Mouse (Mus musculus) kidney, postnatal 10 days (tissue): ENCODE results near the gene Crygc.
"Not testable (repeated sequence)": the region's sequence is repeated elsewhere in the genome, so short reads cannot be mapped to it uniquely, and the experiment has no call there.

Experiments used
- DNase-seq: peaks from one replicate; pipeline ENCODE4 v3.0.0; 2021; ENCODE audit warnings: mixed read lengths

Gene Crygc

DNA sequence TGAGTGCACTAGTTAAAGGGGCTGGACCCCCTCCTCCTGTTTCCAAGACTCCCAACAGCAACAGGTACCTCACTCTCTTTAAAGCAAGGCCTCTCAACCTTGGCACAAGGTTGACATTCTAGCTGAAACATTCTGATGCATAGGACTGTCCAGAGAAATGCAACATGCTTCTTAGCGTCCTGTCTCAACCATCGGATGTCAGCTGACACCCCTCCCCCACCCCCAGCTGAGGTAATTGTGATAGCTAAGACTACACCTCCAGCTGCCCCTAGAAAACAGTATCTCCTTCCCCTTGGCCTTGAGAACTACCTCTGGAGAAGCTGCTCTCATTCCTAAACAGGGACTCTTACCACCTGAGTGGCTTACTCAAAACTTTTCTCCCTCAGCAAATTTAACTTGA is 21.3 kb downstream of the Crygc start:
- DNase-seq, result no peak

DNA sequence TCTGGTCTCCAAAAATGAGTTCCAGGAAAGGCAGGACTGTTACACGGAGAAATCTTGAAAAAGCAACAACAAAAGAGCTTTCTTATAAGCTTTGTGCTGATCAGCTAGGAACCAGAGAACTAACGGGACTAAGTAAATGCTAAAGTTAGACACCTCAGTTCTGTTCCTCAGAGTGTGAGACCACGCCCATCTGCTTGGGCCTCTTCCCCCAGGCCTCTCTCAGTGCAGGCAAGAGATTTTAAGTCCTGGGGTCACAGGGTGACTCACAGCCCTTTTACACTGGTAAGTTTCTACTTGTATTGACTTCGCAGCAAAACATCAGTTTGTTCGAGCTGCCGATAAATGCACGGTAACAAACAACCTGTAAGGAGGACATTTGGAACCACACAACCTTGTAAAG is 21.8 kb downstream of the Crygc start:
- no peak for DNase-seq

DNA sequence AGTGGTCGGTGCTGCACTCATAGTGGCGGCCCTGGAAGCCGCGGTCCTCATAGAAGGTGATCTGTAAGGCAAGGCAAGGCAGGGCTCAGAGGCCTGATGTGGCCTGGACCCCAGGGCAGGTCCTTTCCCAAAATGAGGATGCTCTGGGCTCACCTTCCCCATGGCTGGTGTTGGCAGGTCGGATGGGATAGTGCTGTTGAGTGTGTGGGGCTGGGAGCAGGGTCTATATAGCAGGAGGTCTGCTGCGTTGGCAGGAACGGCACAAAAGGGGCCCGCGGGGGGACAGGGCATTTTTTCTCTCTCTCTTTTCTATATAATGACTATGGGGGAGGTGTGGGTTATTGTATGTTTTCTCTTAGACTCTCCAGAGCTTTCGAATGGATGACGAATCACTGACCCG is 22.5 kb downstream of the Crygc start, which contains the start of gene Cryge:
Gene Cryge (minus strand): TSS at position 198 of the 400 bp plus-strand sequence.
- not testable (repeated sequence) for DNase-seq

DNA sequence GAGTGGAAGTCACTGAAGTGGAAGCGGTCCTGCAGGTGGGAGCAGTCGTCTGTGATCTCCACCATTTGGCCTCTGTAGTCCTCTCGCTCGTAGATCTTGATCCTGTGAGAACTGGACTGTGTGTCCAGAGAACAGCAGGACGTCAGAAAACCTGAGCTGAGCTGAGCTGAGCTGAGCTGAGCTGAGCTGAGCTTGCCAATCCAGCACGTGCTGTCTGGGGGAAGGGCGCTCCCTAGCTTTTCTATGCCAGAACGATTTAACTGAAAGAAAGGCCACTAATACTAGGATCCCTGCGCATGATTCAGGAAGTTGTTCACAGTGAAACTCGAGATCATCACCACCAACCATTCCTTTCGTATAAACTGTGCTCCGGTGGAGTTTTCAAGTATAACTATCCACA is 24.7 kb downstream of the Crygc start:
- DNase-seq, result peak; percentile 66

DNA sequence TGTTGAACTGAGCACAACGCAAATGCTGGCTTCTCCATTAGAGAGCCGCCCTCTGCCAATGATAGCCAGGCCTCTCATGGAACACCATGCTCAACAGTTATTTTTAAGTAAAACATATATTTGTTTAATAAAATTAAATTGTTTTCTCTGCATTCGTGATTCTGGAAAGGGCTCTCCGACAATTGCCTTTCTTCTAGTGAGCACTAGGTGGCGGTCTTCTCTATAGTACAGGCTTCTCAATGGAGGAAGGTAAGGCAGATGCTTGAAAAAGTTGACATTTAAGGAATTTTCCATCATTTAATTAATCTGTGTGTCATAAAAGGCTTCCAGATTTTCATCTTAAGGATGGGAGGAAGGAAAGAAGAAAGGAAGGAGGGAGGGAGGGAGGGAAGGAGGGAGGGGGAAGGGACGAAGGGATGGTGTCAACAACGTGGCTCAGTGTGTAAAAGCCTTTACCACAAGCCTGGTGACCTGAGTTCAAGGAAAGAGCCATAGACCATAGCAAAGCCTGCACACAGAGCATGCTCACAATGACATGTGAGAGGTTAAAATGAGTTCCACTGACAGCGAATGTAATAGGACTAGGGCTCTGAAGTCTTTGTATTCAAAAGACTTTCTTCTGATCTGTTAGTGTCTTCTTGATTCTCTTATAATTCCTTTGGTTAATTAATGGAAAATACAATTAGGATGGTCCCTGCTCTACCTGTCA is 26.9 kb downstream of the Crygc start:
- DNase-seq, result peak; percentile 38

DNA sequence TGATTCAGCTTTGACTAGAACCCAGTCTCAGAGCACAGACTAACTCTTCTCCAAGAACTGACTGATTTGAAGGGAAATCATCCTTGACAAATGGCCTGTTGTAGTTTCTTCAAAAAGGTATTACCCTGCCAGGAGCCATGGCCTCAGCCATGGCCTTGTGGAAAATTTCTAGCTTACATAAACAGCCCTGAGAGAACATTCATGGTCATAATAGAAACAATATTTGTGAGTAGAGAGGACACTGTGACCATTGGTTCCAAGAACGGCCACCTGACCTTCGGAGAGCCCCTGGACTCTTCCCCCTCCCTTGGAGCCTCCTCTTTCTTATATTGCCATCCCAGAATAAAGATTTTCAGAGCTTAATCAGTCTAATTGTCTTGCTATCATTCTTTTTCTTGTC is 30.1 kb downstream of the Crygc start:
- no peak for DNase-seq

DNA sequence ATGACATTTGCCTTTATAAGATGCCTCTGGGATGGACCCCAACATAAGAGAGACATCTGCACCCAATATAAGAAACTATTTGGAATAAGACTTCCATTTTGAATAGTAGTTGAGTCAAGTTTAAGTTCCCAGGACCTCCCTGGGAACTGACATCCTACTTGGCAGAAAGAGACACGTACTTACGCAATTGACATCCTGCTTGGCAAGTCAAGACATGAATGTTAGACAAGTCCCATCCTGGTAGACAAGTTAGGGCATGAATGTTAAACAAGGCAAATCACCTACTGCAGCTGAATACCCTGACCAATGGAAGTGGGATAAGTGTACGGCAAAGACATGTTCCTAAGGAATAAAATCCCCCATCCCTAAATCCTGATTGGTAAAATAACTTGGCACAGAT is 31.7 kb downstream of the Crygc start:
- DNase-seq, result no peak

DNA sequence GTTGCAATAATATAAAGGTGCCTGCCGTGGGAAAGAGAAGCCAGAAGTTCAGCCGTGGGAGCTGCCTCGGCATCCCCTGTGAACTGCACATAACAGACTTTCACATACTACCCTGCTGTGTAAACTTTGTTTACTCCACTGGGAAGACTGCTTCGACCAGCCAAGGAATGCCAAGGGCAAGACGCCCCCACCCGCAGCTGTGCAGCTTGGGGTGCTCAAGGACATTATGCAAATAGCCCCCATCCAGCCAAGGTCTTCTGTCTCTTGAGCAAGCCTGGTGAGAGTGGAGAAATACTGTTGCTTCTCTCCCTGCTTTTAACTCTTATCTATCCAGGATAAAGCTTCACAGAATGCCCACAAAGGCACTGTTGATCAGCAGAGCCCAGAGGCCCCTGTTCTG is 32.7 kb downstream of the Crygc start:
- no peak for DNase-seq

DNA sequence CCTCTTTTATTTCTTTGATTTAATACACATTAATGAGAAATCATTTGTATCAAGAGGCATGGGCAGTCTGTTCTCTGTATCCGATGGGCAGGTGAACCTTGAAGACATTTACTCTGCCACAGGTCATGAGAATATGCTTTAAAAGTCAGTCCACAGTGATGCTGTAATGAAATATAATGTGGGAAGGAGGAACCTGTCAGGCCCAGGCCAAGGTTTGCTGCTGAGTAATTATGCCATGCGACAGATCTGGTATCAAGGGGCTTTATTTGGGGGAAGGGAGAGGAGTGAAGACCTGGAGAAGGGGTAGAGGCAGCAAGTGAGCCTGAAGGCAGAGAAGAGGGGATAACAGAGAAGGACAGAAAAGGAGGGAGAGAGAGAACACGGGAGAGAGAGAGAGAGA is 33.8 kb downstream of the Crygc start:
- DNase-seq, result no peak

DNA sequence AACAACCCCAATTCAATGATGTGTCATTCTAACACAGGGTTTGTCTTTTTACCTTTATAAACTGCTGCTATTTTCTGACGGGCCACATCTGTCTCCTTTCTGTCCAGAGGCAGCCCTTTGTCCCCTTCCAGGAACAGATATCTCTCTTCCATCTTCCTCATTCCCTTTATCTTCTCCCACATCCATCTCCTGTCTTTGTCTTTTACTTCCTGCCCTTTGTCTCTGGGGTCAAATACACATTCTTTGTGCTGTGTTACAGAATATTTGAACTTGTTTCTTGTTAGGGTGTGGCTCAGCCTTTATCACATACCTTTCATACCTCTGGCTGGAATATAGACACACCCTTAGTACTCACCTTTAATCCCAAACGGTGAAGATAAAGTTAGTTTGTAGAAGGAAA is 35.9 kb downstream of the Crygc start:
- DNase-seq, result no peak

DNA sequence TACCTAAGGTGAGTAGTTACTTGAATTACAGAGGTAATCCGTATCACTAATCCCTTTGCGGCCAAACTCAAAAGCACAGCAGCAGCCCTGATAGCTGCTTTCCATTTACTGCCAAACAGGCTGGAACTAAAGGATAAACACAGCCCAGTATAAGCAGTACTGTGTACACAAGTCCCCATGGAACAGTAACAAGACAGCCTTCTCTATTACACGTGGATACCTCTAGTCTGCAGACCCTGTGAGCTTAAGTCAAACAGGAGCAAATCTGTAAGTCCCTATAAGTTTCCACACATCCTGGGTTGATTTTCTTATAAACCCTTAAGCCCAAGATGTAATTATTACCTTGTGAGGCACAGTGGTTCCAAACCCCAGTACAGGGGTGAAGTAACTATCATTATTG is 38.0 kb downstream of the Crygc start:
- DNase-seq, result no peak

DNA sequence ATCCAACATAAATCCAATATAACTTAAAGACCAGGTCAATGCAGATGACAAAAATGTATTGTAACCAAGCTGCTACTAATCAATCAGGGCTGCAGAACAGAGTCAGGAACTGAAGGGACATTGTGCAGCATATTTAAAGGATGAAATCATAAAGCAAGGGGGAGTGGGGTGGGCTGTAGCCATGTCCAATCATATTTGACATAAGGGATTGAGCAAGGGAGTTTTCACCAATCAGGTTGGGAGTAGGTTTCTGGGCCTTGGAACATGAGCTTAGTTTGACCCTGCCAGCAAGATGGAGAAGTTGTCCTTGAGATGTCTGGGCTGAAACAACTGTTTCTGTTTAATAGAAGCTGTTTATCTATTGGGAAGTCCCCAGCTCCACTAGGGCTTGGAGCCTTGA is 40.8 kb downstream of the Crygc start, which contains the start of gene Akr1cl:
Gene Akr1cl (minus strand): TSS at position 119 of the 400 bp plus-strand sequence.
- no peak for DNase-seq

DNA sequence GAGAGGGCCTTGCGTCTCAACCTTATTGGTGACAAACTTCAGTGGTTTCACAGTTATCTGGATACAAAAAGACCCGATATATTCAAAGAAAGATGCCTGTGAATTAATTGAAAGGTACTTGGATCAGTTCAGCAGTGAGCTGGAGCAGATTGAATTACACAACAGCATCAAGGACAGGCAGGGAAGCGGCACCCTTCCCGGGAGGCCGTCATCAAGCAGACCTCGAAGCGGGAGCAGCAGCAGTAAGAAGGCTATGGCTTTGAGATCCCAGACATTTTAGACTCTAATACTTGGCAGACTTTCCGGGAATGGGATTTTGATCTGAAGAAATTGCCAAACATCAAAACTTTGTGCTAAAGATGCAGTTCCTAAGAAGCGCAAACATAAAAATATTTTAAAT is 45.3 kb downstream of the Crygc start:
- no peak for DNase-seq
